Mouse (Mus musculus) thymus, adult 2 months (tissue): ENCODE results near the gene Apbb2. TPM values are rescaled to one million over a fixed set of nuclear protein-coding genes. Genes with fewer than 3 reads are reported as not detected.

Experiments
- DNase-seq: peaks from one replicate; pipeline ENCODE4 v3.0.0; 2021
- H3K27ac ChIP-seq: fragments of 200-500 bp; 2 replicates; pipeline ENCODE4 v1.5.1; 2012; ENCODE audit warnings: low read length, control low read depth; ENCODE audit not compliant: control insufficient read depth, insufficient read depth
- H3K27me3 ChIP-seq: fragments of 200-500 bp; 2 replicates; pipeline ENCODE4 v1.6.1; 2012; ENCODE audit warnings: mild to moderate bottlenecking, low read length, moderate library complexity, mixed read lengths; ENCODE audit not compliant: control insufficient read depth, insufficient read depth
- H3K36me3 ChIP-seq: fragments of 200-500 bp; 2 replicates; pipeline ENCODE4 v1.6.1; 2012; ENCODE audit warnings: mild to moderate bottlenecking, low read length, moderate library complexity; ENCODE audit not compliant: control insufficient read depth, insufficient read depth
- H3K4me1 ChIP-seq: fragments of 200-500 bp; replicated peaks from 2 replicates; pipeline ENCODE4 v1.6.1; 2012; ENCODE audit warnings: low read length; ENCODE audit not compliant: control insufficient read depth, insufficient read depth
- H3K4me3 ChIP-seq: fragments of 200-500 bp; 2 replicates; pipeline ENCODE4 v1.5.1; 2012; ENCODE audit warnings: mild to moderate bottlenecking, low read length, control low read depth, moderate library complexity; ENCODE audit not compliant: control insufficient read depth, insufficient read depth
- CTCF ChIP-seq: fragments of 200-500 bp; IDR thresholded peaks from 2 replicates; pipeline ENCODE4 v1.5.1; 2012; ENCODE audit warnings: mild to moderate bottlenecking, control low read depth, low read length, moderate library complexity, borderline replicate concordance; ENCODE audit not compliant: control insufficient read depth, poor library complexity, insufficient read depth; ENCODE audit errors: extremely low read depth
- POLR2A ChIP-seq: fragments of 200-500 bp; IDR thresholded peaks from 2 replicates; pipeline ENCODE4 v1.6.1; 2012; ENCODE audit warnings: mild to moderate bottlenecking, low read length, control low read depth, moderate library complexity; ENCODE audit not compliant: control insufficient read depth, poor library complexity, insufficient read depth; ENCODE audit errors: extremely low read depth
- WGBS: fragments of 180-500 bp; shearing (Covaris S2); methylation state at CpG from one replicate; pipeline ENCODE4 v1.1.7; 2018; 5-methylcytosine and 5-hydroxymethylcytosine counted together
- polyA plus RNA-seq: library from polyadenylated mRNA; depleted of rRNA; stranded (reverse); fragments of >200 nt; gene quantifications from 2 replicates; pipeline ENCODE4 v1.2.3, GENCODE M21; 2012

Gene Apbb2
- polyA plus RNA-seq, 1 experiment = 2.6 TPM

DNA sequence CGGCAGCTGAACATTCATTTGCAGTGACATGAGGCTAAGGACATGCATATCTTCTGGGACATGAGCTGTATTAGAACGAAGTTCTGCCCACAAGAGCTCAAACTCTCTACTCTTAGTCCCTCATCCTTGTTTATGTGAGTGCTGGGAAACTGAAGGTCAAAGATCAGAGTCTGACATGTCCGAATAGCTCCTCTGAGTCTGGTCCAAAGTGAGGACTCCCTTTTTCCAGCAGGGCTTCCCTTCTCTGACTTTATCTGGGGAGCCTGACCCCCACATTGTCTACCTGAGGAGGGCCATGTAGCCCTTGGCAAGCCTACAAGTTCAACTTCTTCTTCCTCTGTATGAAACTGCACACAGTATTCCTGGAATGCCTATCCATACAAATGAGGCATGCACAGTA, 264.7 kb downstream of the Apbb2 start:
- no peak overlapping the region for H3K27ac ChIP-seq
- TF ChIP-seq POLR2A (no peak), CTCF (no peak)
- 94% methylated on average over 3 of the region's 3 CpGs for WGBS

DNA sequence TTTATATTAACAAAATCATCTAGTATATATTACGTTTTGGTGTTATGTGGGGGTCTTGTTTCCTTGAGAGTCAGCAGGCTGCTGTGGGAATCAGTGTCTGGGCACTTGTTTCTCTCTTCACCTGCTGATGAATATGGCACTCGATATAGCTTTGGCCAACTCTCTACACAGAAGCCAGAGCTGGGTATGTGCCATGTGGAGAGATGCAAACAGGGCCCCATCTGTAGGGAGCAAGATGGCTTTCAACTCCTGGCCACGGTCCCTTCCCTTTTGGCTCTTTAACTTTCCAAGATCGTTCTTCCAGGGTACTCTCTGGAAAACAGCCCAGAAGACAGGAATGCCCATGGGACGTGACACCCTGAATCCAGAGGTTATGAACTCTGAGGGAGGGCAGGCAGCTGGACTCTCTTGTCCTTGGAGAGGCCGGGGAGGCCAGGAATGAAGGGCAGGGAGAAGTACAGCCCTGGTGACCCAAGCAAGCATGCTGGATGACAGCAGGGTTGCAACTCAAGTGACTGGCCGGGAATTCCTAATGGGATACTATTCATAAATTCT, 266.7 kb downstream of the Apbb2 start:
- Histone ChIP-seq H3K27me3 (no peaks in the 10 kb centered on the region), H3K4me1 (no peaks in the 10 kb centered on the region), H3K4me3 (no peak overlapping the region), H3K27ac (no peak overlapping the region), H3K36me3 (no peaks in the 10 kb centered on the region)
- WGBS = 96% methylated on average over 7 of the region's 7 CpGs
- TF ChIP-seq CTCF (no peak), POLR2A (no peak)
- no peak for DNase-seq

More for the DNA sequence above, 264.7 kb downstream of the Apbb2 start:
- Histone ChIP-seq H3K36me3 (no peaks in the 10 kb centered on the region), H3K4me1 (no peaks in the 10 kb centered on the region), H3K4me3 (no peak overlapping the region), H3K27me3 (no peaks in the 10 kb centered on the region)
- no peak for DNase-seq

DNA sequence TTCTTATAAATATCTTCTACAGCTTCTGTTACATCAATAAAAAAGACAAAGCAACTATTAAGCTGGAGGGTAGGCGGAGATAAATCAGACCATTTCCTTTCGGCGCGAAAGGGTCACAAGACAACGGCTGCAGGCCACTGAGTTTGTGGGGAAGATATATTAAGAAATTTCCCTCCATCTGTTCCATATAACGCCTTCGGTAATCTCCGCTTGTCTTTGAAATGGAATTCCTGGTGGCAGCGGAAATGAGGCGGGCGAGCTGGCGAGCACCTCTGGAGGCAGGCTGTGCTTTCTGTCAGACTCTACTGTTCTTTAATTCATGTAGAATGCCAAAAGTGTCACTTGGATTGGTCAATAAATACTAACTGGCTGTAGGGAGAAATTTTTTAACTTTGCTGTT, 267.5 kb downstream of the Apbb2 start:
- DNase-seq = no peak
- H3K36me3 ChIP-seq = no peaks in the 10 kb centered on the region
- H3K4me1 ChIP-seq = no peaks in the 10 kb centered on the region
- H3K27me3 ChIP-seq = no peaks in the 10 kb centered on the region
- WGBS = 96% methylated on average over 12 of the region's 12 CpGs
- no peak overlapping the region for H3K27ac ChIP-seq
- TF ChIP-seq CTCF (no peak), POLR2A (no peak)
- H3K4me3 ChIP-seq = no peak overlapping the region

- no peak overlapping the region for H3K27ac ChIP-seq
- no peaks in the 10 kb centered on the region for H3K27me3 ChIP-seq
- no peaks in the 10 kb centered on the region for H3K4me1 ChIP-seq
- H3K4me3 ChIP-seq = no peak overlapping the region
- TF ChIP-seq POLR2A = no peak
- TF ChIP-seq CTCF = no peak
- WGBS = 95% methylated on average over 6 of the region's 6 CpGs
- no peaks in the 10 kb centered on the region for H3K36me3 ChIP-seq
- no peak for DNase-seq
Observed at GRCm38 (mm10) chr5:66350611-66351010, 268.0 kb downstream of the Apbb2 start.

GRCm38 (mm10) chr5:66348421-66348820, 270.2 kb downstream of the Apbb2 start:
- WGBS = 39% methylated on average over 6 of the region's 6 CpGs
- no peak for DNase-seq
- Histone ChIP-seq H3K36me3 (no peaks in the 10 kb centered on the region), H3K4me1 (no peaks in the 10 kb centered on the region), H3K4me3 (no peak overlapping the region), H3K27me3 (no peaks in the 10 kb centered on the region), H3K27ac (no peak overlapping the region)
- TF ChIP-seq POLR2A (no peak), CTCF (no peak)

GRCm38 (mm10) chr5:66346756-66347155, 271.8 kb downstream of the Apbb2 start:
- WGBS = 96% methylated on average over 6 of the region's 6 CpGs

GRCm38 (mm10) chr5:66345140-66345539, 273.4 kb downstream of the Apbb2 start:
- Histone ChIP-seq H3K27ac (no peak overlapping the region), H3K4me1 (no peaks in the 10 kb centered on the region), H3K27me3 (no peaks in the 10 kb centered on the region), H3K36me3 (no peaks in the 10 kb centered on the region), H3K4me3 (no peak overlapping the region)
- DNase-seq = no peak
- TF ChIP-seq CTCF (no peak), POLR2A (no peak)
- 57% methylated on average over 3 of the region's 3 CpGs for WGBS

More at GRCm38 (mm10) chr5:66346756-66347155, 271.8 kb downstream of the Apbb2 start:
- no peak overlapping the region for H3K4me3 ChIP-seq
- no peak overlapping the region for H3K27ac ChIP-seq
- TF ChIP-seq CTCF (no peak), POLR2A (no peak)
- H3K36me3 ChIP-seq = no peaks in the 10 kb centered on the region
- H3K4me1 ChIP-seq = no peaks in the 10 kb centered on the region
- no peak for DNase-seq
- H3K27me3 ChIP-seq = no peaks in the 10 kb centered on the region
